Mouse (Mus musculus) brain, embryonic 14.5 days (tissue): ENCODE data around the gene Rdh9. TPM values are rescaled to one million over a fixed set of nuclear protein-coding genes. Genes with fewer than 3 reads are reported as not detected.
"Not testable (repeated sequence)": the region's sequence is repeated elsewhere in the genome, so short reads cannot be mapped to it uniquely, and the experiment has no call there.

Experiments used
- DNase-seq: peaks from one replicate; pipeline ENCODE4 v3.0.0-alpha.2; 2011; ENCODE audit warnings: low read depth
- CTCF ChIP-seq: fragments of 200-500 bp; IDR thresholded peaks from 2 replicates; pipeline ENCODE4 v1.5.1; 2012; ENCODE audit warnings: inconsistent platforms, mild to moderate bottlenecking, moderate library complexity, borderline replicate concordance; ENCODE audit not compliant: insufficient read depth, insufficient read length; ENCODE audit errors: extremely low read depth
- POLR2A ChIP-seq: fragments of 200-500 bp; IDR thresholded peaks from 2 replicates; pipeline ENCODE4 v1.6.1; 2012; ENCODE audit warnings: mild to moderate bottlenecking, inconsistent platforms, borderline replicate concordance; ENCODE audit not compliant: poor library complexity, insufficient read depth, insufficient read length, severe bottlenecking; ENCODE audit errors: extremely low read depth
- polyA plus RNA-seq: library from polyadenylated mRNA; depleted of rRNA; stranded (reverse); fragments of >200 nt; gene quantifications from 2 replicates; pipeline ENCODE4 v1.2.3, GENCODE M21; 2012

Rdh9 gene
- polyA plus RNA-seq, 1 experiment = 0.05 TPM

DNA sequence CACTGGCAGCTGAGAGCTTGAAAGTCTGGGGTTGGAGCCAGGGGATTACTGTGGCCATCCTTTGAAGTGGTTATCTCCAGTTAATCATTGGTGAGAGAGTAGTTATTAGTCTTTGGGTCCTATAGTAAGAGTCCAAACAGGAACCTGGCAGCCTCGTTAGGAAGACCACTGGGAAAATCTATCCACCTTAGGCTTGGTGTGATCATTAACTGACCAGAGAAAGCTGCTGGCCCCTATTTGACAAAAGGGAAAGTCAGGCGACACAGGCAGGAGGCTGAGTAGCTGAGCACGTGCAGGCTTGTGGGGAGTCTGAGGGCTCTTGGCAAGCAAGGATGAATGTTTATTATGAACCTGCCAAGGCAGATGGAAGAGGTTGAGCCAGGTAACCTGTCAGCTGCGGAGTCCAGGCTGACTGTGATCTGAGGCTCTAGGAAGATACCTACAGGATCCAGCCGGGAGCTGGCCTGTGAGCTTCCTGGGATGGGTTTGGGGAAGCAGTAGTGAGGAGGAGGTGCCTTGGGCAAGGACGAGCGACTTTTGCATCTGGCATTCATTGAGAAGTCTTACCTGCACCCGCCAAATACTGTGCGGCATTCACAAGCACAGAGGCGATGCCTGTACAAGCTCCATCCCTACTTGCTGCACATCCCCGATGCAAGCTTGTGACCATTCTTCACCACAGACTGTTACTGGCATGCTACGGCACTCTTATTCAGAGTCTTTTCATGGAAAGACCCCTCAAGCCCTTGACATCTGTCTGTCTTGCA lies 12.1 kb upstream of the Rdh9 start:
- TF ChIP-seq CTCF = no peak
- no peak for TF ChIP-seq POLR2A
- DNase-seq = no peak

- no peak for TF ChIP-seq CTCF
- TF ChIP-seq POLR2A = no peak
- DNase-seq = no peak
Measured at GRCm38 (mm10) chr10:127766564-127766963, 9.6 kb upstream of the Rdh9 start.

DNA sequence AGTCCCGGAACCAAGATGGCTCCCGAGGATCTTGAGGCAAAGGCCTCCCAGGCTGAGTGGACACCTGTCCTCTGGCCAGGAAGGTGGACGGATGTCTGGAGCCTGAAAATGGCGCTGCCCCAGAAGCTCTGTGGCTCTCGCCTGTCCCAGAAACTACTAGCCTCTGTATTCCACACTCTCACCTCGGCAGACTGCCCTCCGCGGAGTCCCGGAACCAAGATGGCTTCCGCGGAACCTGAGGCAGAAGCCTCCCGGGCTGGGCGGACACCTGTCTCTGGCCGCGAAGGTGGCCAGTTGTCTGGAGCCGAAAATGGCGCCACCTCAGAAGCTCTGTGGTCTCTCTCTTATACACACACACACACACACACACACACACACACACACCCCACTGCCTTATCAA lies 6.1 kb downstream of the Rdh9 start:
- DNase-seq = not testable (repeated sequence)

DNA sequence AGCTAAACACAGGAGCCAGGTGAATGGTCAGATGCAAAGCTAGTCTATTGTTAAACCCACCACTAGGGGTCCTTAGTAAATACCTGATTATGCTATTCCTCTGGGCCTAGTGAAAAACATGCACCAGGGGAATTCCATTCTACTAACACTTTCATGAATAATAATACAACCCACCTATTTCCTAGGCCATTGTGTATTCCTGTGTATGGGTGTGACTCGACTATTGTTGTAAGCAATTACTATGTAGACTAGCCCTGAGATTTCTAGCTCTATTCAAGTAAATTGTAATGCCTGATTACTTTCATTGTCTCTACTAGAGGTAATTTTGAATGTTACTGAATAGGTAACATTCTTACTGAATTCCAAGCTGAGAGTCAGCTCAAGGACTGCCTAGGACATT lies 9.2 kb downstream of the Rdh9 start:
- DNase-seq = not testable (repeated sequence)

- DNase-seq = no peak
- no peak for TF ChIP-seq CTCF
Measured at GRCm38 (mm10) chr10:127799295-127799694, 23.1 kb downstream of the Rdh9 start.

DNA sequence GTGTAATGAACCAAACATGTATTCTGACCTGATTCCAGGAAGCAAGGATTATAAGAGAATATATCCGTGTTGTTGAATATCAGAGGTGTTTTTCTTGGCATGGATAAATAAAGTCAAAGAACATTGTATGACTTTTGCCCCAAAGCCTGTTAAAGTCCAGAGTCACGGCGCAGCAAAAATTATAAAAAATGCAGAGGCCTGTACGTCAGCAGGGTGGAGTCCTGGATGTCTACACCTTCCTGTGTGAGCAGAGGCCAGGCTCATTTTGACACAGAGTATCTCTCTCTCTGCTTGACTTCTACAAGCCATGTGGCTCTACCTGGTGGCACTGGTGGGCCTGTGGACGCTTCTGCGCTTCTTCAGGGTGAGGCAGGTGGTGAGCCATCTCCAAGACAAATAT lies 24.7 kb downstream of the Rdh9 start, which contains the start of gene Rdh16:
TSS of gene Rdh16 (plus strand) at position 262 of the 400 bp plus-strand sequence.
- DNase-seq = no peak
- TF ChIP-seq POLR2A (no peak), CTCF (no peak)

- DNase-seq = no peak
- TF ChIP-seq POLR2A = no peak
- no peak for TF ChIP-seq CTCF
Measured at GRCm38 (mm10) chr10:127801612-127802011, 25.4 kb downstream of the Rdh9 start.

DNA sequence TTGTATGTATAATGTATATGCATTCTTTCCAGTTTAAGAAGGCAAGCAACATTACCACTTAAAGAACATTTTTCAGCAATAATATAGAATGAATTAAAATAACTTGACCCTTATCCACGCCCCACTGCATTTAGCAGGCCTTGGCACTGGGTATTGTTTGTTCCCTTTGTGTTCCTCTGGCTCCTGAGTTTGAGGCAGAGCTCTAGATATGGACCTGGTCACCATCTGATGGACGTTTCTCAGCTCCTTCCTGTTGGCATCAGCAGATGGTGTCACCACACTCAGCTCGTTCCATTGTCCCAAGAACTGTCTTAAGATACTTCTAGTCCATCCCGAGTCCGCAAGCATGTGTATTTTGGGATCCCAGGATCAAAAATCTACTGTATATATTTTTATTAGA lies 26.1 kb downstream of the Rdh9 start:
- no peak for DNase-seq
- no peak for TF ChIP-seq POLR2A
- TF ChIP-seq CTCF = no peak

DNA sequence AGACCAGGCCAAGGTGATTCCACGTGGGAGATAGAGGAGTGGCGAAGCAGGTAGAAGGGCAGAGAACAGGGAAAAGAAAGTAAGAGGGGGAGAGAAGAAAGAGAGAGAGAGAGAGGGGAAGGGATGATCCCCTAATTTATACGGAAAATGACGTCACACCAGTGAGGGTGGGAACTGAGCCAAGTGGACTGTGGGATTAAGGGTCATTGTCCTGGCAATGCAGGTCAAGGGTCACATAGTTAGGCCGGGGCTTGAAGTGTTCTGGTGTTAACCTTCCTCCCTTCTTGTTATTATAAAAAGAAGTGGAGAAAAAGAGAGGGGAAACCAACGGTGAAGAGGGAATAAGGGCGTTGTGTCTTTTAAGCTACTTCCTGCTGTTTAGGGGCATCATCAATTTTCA lies 28.2 kb downstream of the Rdh9 start:
- TF ChIP-seq POLR2A (no peak), CTCF (no peak)
- DNase-seq = no peak

DNA sequence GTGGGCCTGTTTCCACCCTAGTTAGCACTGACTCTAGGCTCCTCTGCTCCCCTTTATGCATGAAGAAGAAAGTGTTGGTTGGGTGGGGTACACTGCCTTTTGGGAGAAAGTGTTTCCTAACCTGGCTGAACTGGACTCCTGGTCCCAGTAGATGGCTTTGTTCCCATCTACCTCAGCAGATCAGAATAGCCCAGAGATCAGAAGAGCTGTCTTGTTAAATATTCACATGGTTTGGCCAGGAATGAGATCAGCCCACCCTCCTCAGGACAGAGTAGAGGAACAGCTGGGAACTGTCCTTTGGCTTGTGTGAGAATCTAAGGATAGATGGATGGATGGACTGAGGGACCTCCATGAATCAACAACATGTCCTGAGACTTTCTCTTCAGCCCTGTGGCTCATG lies 39.7 kb downstream of the Rdh9 start:
- TF ChIP-seq CTCF (no peak), POLR2A (no peak)
- no peak for DNase-seq

DNA sequence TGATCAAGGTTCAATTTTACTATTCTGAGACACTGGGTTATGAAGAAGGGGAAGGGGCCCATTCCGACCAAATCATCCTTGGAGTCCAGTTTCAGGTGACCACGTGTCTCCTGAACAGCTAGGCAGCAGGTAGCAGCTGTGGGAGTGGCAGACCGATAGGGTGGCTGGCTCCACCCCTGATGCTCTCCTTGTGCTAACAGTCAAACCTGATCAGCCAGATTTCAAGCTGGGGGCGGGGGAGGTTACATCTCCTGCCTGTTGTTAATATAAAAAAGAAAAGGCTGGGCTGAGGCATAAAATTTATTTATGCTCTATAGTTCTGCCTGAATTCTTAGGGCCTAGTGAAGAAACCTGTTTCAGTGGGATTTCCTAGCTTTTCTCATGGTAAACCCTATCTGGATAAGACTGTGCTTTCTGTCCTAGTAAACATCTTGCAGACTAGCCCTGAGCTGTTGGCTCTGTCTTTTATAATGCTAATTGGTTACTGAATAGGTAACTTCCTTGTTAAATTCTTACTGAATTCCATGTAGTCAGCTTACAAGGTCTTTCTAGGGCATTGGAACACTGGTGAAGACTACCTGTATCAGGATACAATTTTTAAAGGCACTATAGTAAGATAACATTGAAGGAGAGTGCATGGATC lies 41.2 kb downstream of the Rdh9 start:
- not testable (repeated sequence) for DNase-seq

DNA sequence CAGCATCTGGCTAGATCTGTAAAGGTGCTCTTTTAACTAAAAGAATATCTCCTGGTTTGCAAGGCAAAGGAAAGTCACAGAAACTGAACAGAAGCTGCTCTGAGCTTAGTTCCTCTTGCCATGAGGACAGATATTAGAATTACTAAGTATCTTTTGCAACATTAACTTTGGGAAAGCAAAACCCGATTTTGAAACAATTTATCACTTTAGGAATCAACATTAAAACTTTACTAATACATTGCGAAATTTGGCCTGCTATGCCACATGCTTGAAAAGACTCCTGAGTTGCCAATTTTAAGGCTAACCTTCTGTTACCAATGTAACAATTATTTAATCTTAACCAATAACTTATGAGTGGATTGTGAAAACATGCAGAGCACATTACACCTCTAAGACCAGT lies 45.6 kb downstream of the Rdh9 start:
- not testable (repeated sequence) for DNase-seq

DNA sequence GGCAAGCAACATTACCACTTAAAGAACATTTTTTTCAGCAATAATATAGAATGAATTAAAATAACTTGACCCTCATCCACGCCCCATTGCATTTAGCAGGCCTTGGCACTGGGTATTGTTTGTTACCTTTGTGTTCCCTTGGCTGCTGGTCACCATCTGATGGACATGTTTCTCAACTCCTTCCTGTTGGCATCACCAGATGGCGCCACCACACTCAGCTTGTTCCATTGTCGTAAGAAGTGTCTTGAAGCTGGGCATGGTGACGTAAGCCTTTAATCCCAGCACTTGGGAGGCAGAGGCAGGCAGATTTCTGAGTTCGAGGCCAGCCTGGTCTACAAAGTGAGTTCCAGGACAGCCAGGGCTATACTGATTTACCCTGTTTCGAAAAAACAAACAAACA lies 49.2 kb downstream of the Rdh9 start:
- peak; percentile 30 for DNase-seq

More for the DNA sequence above, 49.2 kb downstream of the Rdh9 start:
- TF ChIP-seq POLR2A (no peak), CTCF (peak; percentile 23; the same call in 1 of the 2 replicates)
